Mouse (Mus musculus) midbrain, embryonic 15.5 days (tissue): ENCODE data around the gene Hmgn2. TPM values are rescaled to one million over a fixed set of nuclear protein-coding genes. Genes with fewer than 3 reads are reported as not detected.
"Not testable (repeated sequence)": the region's sequence is repeated elsewhere in the genome, so short reads cannot be mapped to it uniquely, and the experiment has no call there.

Experiments
- ATAC-seq: fragments of 200-750 bp; cut with Nextera tagmentation; replicated peaks from 2 replicates; pipeline ENCODE4 v1.8.0; 2017; ENCODE audit warnings: moderate TSS enrichment
- H3K27ac ChIP-seq: fragments of 300-500 bp; sonication (generic); 2 replicates; pipeline ENCODE4 v1.5.1; 2015; ENCODE audit warnings: mild to moderate bottlenecking, inconsistent platforms
- H3K27me3 ChIP-seq: fragments of 300-500 bp; sonication (generic); replicated peaks from 2 replicates; pipeline ENCODE4 v1.6.1; 2015; ENCODE audit warnings: inconsistent platforms
- H3K36me3 ChIP-seq: fragments of 300-500 bp; sonication (generic); replicated peaks from 2 replicates; pipeline ENCODE4 v1.6.1; 2015; ENCODE audit warnings: inconsistent platforms
- H3K4me1 ChIP-seq: fragments of 300-500 bp; sonication (generic); 2 replicates; pipeline ENCODE4 v1.6.1; 2015; ENCODE audit warnings: inconsistent platforms
- H3K4me2 ChIP-seq: fragments of 300-500 bp; sonication (generic); 2 replicates; pipeline ENCODE4 v1.6.1; 2015; ENCODE audit warnings: inconsistent platforms, mild to moderate bottlenecking, moderate library complexity
- H3K4me3 ChIP-seq: fragments of 300-500 bp; sonication (generic); 2 replicates; pipeline ENCODE4 v1.5.1; 2015; ENCODE audit warnings: mild to moderate bottlenecking, inconsistent platforms
- H3K9ac ChIP-seq: fragments of 300-500 bp; sonication (generic); 2 replicates; pipeline ENCODE4 v1.6.1; 2015; ENCODE audit warnings: mild to moderate bottlenecking, inconsistent platforms
- H3K9me3 ChIP-seq: fragments of 300-500 bp; sonication (generic); 2 replicates; pipeline ENCODE4 v1.6.1; 2016; ENCODE audit warnings: inconsistent platforms
- WGBS: fragments of 180-500 bp; shearing (Covaris S2); methylation state at CpG from one replicate; pipeline ENCODE4 v1.1.7; 2015; ENCODE audit warnings: mixed read lengths; 5-methylcytosine and 5-hydroxymethylcytosine counted together
- polyA plus RNA-seq: library from polyadenylated mRNA; unstranded; fragments of >200 nt; fragmentation: Nextera tagmentation; extraction: Ambion mirVana; gene quantifications from 2 replicates; pipeline ENCODE4 v1.2.1, GENCODE M21; 2015

Gene Hmgn2
- polyA plus RNA-seq, 1 experiment from 2014 or later = 876 TPM

- no peak overlapping the region for H3K4me2 ChIP-seq
- H3K36me3 ChIP-seq = no peaks in the 10 kb centered on the region
- H3K9me3 ChIP-seq = no peaks in the 10 kb centered on the region
- H3K9ac ChIP-seq = no peak overlapping the region
- H3K27me3 ChIP-seq = no peaks in the 10 kb centered on the region
- whole genome bisulfite sequencing = 65% methylated on average over 2 of the region's 2 CpGs
- ATAC-seq = no peak
- H3K27ac ChIP-seq = no peak overlapping the region
- H3K4me3 ChIP-seq = no peak overlapping the region
- no peaks in the 10 kb centered on the region for H3K4me1 ChIP-seq
These were observed 30.4 kb downstream of the Hmgn2 start for GRCm38 (mm10) chr4:133938077-133938476.

- Histone ChIP-seq H3K27ac (no peak overlapping the region), H3K4me2 (no peak overlapping the region), H3K9me3 (no peaks in the 10 kb centered on the region), H3K36me3 (no peaks in the 10 kb centered on the region), H3K4me3 (no peak overlapping the region), H3K9ac (no peak overlapping the region), H3K4me1 (no peaks in the 10 kb centered on the region), H3K27me3 (no peaks in the 10 kb centered on the region)
- ATAC-seq = no peak
- 80% methylated on average over 3 of the region's 3 CpGs for WGBS
These were observed 36.7 kb downstream of the Hmgn2 start for GRCm38 (mm10) chr4:133931785-133932184.

DNA sequence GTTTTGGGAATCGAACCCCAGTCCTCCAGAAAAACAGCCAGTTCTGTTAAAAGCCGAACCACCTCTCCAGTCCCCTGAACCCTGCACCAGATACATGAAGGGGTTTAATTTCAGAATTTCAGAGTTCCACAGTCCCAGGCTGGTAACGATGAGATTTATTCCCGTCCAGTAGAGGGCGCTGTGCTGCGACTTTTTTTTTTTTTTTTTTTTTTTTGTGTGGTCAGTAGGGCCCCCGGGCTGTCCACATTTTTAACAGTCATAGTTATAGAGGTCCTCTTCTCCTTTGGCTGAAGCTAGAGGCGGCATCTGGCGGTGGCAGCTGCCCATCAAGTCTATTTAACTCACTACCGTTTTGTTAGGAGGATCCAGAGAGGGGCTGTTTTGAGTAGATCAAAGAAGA is 37.1 kb downstream of the Hmgn2 start:
- Histone ChIP-seq H3K36me3 (no peaks in the 10 kb centered on the region), H3K9ac (no peak overlapping the region), H3K4me3 (no peak overlapping the region), H3K27me3 (no peaks in the 10 kb centered on the region), H3K27ac (no peak overlapping the region), H3K9me3 (no peaks in the 10 kb centered on the region), H3K4me1 (no peaks in the 10 kb centered on the region), H3K4me2 (no peak overlapping the region)
- WGBS = 14% methylated on average over 10 of the region's 10 CpGs
- no peak for ATAC-seq

DNA sequence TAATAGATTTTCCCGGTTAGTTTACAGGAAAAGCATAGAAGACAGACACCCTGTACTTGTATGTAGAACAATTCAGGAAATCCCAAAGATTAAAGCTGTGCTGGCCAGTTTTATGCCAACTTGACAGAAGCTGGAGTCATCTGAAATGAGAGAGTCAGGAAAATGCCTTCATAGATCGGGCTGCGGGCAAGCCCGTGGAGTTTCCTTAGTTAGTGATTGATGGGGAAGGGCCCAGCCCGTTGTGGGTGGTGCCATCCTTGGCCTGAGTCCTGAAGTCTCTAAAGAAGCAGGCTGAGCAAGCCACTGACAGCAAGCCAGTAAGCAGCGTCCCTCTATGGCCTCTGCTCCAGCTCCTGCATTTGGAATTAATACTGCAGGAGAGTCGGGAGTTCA is 39.2 kb downstream of the Hmgn2 start:
- no peak for ATAC-seq
- WGBS = 53% methylated on average over 7 of the region's 7 CpGs

DNA sequence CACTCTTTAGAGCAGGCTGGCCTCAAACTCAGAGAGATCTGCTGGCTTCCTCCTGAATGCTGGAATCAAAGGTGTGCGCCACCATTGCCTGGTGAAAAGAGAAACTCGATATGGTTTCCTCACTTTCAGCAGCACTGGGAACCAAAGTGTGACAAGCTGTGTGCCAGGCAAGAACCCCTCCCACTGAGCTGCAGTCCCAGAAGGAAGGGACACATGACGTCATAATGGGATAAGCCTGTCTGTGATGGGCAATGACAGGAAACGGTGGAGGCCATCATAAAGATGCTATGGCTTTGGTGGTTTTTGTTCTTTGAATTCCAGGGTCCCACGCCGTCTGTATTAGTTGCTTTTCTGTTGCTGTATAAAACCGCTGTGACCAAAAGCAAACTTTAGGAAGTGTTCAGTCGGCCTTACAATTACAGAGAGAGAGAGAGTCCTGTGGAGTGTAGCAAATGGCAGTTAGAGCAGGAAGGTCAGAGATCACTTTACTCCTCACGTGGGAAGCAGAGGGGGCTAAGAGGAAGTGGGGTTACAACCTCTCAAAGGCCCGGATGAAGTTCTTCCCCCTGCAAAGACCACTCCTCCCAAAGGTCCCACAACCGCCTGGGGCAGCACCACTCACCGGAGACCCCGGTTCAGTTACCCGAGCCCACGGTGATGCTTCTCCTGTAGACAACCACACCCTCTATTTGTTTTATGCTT is 39.7 kb downstream of the Hmgn2 start:
- 61% methylated on average over 15 of the region's 15 CpGs for WGBS
- no peaks in the 10 kb centered on the region for H3K9me3 ChIP-seq

More for the DNA sequence above, 39.2 kb downstream of the Hmgn2 start:
- Histone ChIP-seq H3K36me3 (no peaks in the 10 kb centered on the region), H3K27ac (no peak overlapping the region), H3K9ac (no peak overlapping the region), H3K4me1 (no peaks in the 10 kb centered on the region), H3K27me3 (no peaks in the 10 kb centered on the region), H3K4me3 (no peak overlapping the region), H3K9me3 (no peaks in the 10 kb centered on the region), H3K4me2 (no peak overlapping the region)

DNA sequence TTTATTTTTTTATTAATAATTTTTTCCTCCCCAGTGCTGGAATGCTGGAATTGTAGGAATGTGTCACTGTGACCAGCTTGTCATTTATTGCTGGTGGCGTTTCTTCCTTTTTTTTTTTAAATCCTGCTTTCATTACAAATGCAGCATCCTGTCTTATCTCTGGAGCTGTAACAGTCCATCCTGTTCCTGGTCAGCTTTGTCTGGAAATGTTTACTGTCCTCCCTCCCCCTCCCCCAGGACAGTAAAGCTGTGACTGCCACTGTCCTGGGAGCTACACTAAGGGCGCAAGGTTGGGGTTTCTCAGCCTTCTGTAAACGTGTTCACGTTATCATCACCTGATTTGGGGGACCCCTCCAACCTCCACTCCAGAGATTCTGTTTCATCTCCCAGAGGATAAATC is 43.2 kb downstream of the Hmgn2 start:
- Histone ChIP-seq H3K36me3 (no peaks in the 10 kb centered on the region), H3K9ac (no peak overlapping the region), H3K4me2 (no peak overlapping the region), H3K4me3 (no peak overlapping the region), H3K27me3 (no peaks in the 10 kb centered on the region), H3K27ac (no peak overlapping the region), H3K4me1 (no peaks in the 10 kb centered on the region), H3K9me3 (no peaks in the 10 kb centered on the region)
- 81% methylated on average over 4 of the region's 4 CpGs for WGBS
- no peak for ATAC-seq

More for the DNA sequence above, 39.7 kb downstream of the Hmgn2 start:
- no peak overlapping the region for H3K4me3 ChIP-seq
- H3K27me3 ChIP-seq = no peaks in the 10 kb centered on the region
- H3K36me3 ChIP-seq = no peaks in the 10 kb centered on the region
- ATAC-seq = no peak
- H3K4me2 ChIP-seq = no peak overlapping the region
- no peaks in the 10 kb centered on the region for H3K4me1 ChIP-seq
- no peak overlapping the region for H3K9ac ChIP-seq
- H3K27ac ChIP-seq = no peak overlapping the region

- H3K9ac ChIP-seq = no peak overlapping the region
- H3K4me1 ChIP-seq = no peaks in the 10 kb centered on the region
- no peak overlapping the region for H3K27ac ChIP-seq
- ATAC-seq = no peak
- H3K9me3 ChIP-seq = no peaks in the 10 kb centered on the region
- no peaks in the 10 kb centered on the region for H3K36me3 ChIP-seq
- no peak overlapping the region for H3K4me3 ChIP-seq
- no peak overlapping the region for H3K4me2 ChIP-seq
- whole genome bisulfite sequencing = 92% methylated on average over 5 of the region's 5 CpGs
- H3K27me3 ChIP-seq = no peaks in the 10 kb centered on the region
These were observed 44.7 kb downstream of the Hmgn2 start for GRCm38 (mm10) chr4:133923743-133924142.

- H3K4me1 ChIP-seq, H3K9me3 ChIP-seq, H3K4me3 ChIP-seq, H3K9ac ChIP-seq, H3K4me2 ChIP-seq, ATAC-seq, H3K27ac ChIP-seq, H3K36me3 ChIP-seq, H3K27me3 ChIP-seq: not testable (repeated sequence)
- WGBS = 90% methylated on average over 23 of the region's 23 CpGs
These were observed 50.2 kb downstream of the Hmgn2 start for GRCm38 (mm10) chr4:133918093-133918825.

Other genes with a start within 250 kb of the Hmgn2 start
- 37.9 and 39.3 TPM in 2 replicates for gene Arid1a, start 211.9 kb downstream of the Hmgn2 start, polyA plus RNA-seq
- gene Rps6ka1, start 80.9 kb downstream of the Hmgn2 start, polyA plus RNA-seq = 23.8 and 24.1 TPM in 2 replicates
- gene Dhdds, start 32.3 kb upstream of the Hmgn2 start, polyA plus RNA-seq = 45.9 and 48.2 TPM in 2 replicates
- 0.27 and 0.64 TPM in 2 replicates for gene Lin28a, start 50.2 kb upstream of the Hmgn2 start, polyA plus RNA-seq
- not detected in 2 replicates for gene Zfp683, start 85.2 kb upstream of the Hmgn2 start, polyA plus RNA-seq
- 2.4 and 4.2 TPM in 2 replicates for gene Crybg2, start 92.2 kb upstream of the Hmgn2 start, polyA plus RNA-seq
- 2.1 and 2.8 TPM in 2 replicates for gene Cd52, start 126.4 kb upstream of the Hmgn2 start, polyA plus RNA-seq
- 17.2 and 19.1 TPM in 2 replicates for gene Ubxn11, start 133.9 kb upstream of the Hmgn2 start, polyA plus RNA-seq
- 386 and 393 TPM in 2 replicates for gene Sh3bgrl3, start 160.1 kb upstream of the Hmgn2 start, polyA plus RNA-seq
- 18.7 and 19.2 TPM in 2 replicates for gene Cep85, start 218.5 kb upstream of the Hmgn2 start, polyA plus RNA-seq
- not detected in 2 replicates for gene Gm7534, start 234.4 kb upstream of the Hmgn2 start, polyA plus RNA-seq